Mouse (Mus musculus): ENCODE data around the gene 1700122O11Rik.

DNA sequence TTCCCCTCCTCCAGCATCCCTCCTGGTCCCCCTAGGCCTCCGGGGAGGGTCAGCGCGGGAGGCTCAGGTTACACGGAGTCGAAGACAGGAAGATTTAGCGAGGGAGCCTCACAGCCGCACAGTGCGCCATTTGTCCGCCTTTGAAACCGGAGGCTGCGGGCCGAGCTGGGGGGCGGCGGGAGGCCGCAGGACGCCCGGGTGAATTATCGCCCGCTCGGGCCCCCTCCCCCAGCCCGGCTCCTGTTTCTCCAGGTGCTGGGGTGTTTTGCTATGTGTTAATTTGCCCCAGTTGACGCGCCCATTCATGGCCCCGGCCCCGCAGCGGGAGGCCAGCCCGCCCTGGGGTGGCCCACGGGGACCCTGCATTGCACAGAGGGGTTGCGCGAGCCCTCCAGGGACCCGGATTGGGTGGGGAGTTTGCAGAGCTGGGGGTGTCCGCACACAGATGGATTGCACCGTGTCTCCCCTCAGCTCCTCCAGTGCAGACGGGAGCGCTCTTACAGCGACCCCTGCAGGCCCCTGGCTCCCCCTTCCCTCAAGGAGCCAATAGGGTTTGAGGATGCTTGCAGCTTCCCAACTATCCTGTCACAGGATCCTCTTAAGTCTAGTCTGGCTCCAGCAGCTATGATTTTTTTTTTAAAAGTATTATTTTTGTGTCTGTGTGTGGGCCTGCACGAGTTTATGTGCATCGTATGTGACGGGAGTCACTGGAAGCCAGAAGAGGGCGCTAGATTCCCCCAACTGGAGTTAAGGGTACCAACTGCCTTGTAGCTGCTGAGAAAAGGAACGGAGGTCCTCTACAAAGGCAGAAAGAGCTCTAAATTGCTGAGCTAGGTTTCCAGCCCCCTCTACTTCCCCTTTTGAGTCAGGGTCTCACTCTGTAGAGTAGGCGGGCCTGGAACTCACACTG is 6.3 kb downstream of the 1700122O11Rik start:
- no peak for TF ChIP-seq POLR2A (IDR thresholded peaks at IDR 0.05; ENCODE audit: low read depth, low read length)
- TF ChIP-seq CTCF (IDR thresholded peaks at IDR 0.05; ENCODE audit: extremely low read depth, insufficient read depth, insufficient read length, insufficient replicate concordance), result no peak

All from spleen, adult 2 months (tissue).